15 mouse cellular contexts compared by ENCODE assay signal in genomic region chr4:123427271-123427899, GRCm38 (mm10).
A peak's percentile ranks its signal among the peaks of the same experiment; 100 is the strongest.
DNase-seq lines count a peak whose midpoint lies in the region; ATAC-seq and TF ChIP-seq lines count a peak whose summit lies in the region.
"Had no signal": no experiment of that assay in that cellular context is flagged by ENCODE, and none has a peak within 500 bp of the region (broad histone marks: within the 10 kb centered on the region; RNA-seq: fewer than 3 reads in every experiment).

No protein-coding gene starts in this region.

- no peaks in the 10 kb centered on the region for H3K9me3 ChIP-seq in kidney, embryonic 14.5 days (ENCODE audit: control insufficient read depth, low read length)
- H3K9me3 ChIP-seq in lung, embryonic 15.5 days, result no peaks in the 10 kb centered on the region
- no peaks in the 10 kb centered on the region for H3K9me3 ChIP-seq in embryonic facial prominence, embryonic 15.5 days (replicated peaks)
- H3K9me3 ChIP-seq: midbrain, embryonic 13.5 days; neural tube, embryonic 12.5 days had no signal

- DNase-seq in kidney, adult 9 months, result peak; percentile 46
- DNase-seq in lung, adult 2 months, result no peak
- no peak for DNase-seq in Muller cell, postnatal 12 days (ENCODE audit: inconsistent ontology term)
- DNase-seq: adrenal gland, postnatal 14 days; cerebellum, postnatal 36 days; forebrain, postnatal 0 days; gastrocnemius, postnatal 36 days; lung, postnatal 10 days; thymus, adult 18-20 months had no signal

- no peak overlapping the region for H3K9ac ChIP-seq in kidney, embryonic 14.5 days (ENCODE audit: low read depth, low read length)
- H3K9ac ChIP-seq in lung, embryonic 15.5 days, result no peak overlapping the region
- no peak overlapping the region for H3K9ac ChIP-seq in embryonic facial prominence, embryonic 15.5 days
- H3K9ac ChIP-seq: forebrain, postnatal 0 days; midbrain, embryonic 13.5 days; neural tube, embryonic 12.5 days had no signal

- no peak overlapping the region for H3K4me3 ChIP-seq in kidney, embryonic 14.5 days (ENCODE audit: low read length)
- no peak overlapping the region for H3K4me3 ChIP-seq in lung, embryonic 15.5 days
- H3K4me3 ChIP-seq in lung, adult 2 months (replicated peaks; ENCODE audit: extremely low read depth, low read depth, low read length), result no peak overlapping the region
- H3K4me3 ChIP-seq in embryonic facial prominence, embryonic 15.5 days (replicated peaks), result no peak overlapping the region
- H3K4me3 ChIP-seq in myocyte, result no peak overlapping the region
- H3K4me3 ChIP-seq: midbrain, embryonic 13.5 days; neural tube, embryonic 12.5 days had no signal

- no peak overlapping the region for H3K4me2 ChIP-seq in kidney, embryonic 14.5 days (replicated peaks; ENCODE audit: low read depth, low read length)
- no peak overlapping the region for H3K4me2 ChIP-seq in lung, embryonic 15.5 days
- H3K4me2 ChIP-seq in embryonic facial prominence, embryonic 15.5 days (replicated peaks), result no peak overlapping the region
- H3K4me2 ChIP-seq in myocyte (ENCODE audit: low read depth), result peak overlapping the region; percentile 55
- H3K4me2 ChIP-seq: midbrain, embryonic 13.5 days; neural tube, embryonic 12.5 days had no signal

- H3K79me2 ChIP-seq in myocyte (ENCODE audit: control insufficient read depth, insufficient read depth), result peaks cover 60% of the 10 kb centered on the region

- H3ac ChIP-seq in myocyte (ENCODE audit: control insufficient read depth, insufficient read length), result no peak overlapping the region

- H3K36me3 ChIP-seq in kidney, embryonic 14.5 days (ENCODE audit: control insufficient read depth, insufficient read depth, low read length), result peaks cover 17% of the 10 kb centered on the region
- H3K36me3 ChIP-seq in lung, embryonic 15.5 days, result peaks cover 17% of the 10 kb centered on the region
- H3K36me3 ChIP-seq in embryonic facial prominence, embryonic 15.5 days, result peaks cover 22% of the 10 kb centered on the region
- peaks cover 26% of the 10 kb centered on the region for H3K36me3 ChIP-seq in myocyte (ENCODE audit: control insufficient read depth, insufficient read depth)

- TF ChIP-seq CTCF in lung, adult 2 months (IDR thresholded peaks at IDR 0.05; ENCODE audit: insufficient read depth, low read length), result no peak

- no peaks in the 10 kb centered on the region for H3K27me3 ChIP-seq in kidney, embryonic 14.5 days (ENCODE audit: control insufficient read depth, insufficient read depth, low read length)
- no peaks in the 10 kb centered on the region for H3K27me3 ChIP-seq in lung, embryonic 15.5 days
- H3K27me3 ChIP-seq in embryonic facial prominence, embryonic 15.5 days, result no peaks in the 10 kb centered on the region
- no peaks in the 10 kb centered on the region for H3K27me3 ChIP-seq in myocyte (ENCODE audit: control insufficient read depth, insufficient read depth, insufficient read length)
- H3K27me3 ChIP-seq: midbrain, embryonic 13.5 days; neural tube, embryonic 12.5 days had no signal

- H3K4me1 ChIP-seq in kidney, embryonic 14.5 days (ENCODE audit: control insufficient read depth, insufficient read depth, low read length), result 0 out of 2 replicates have a peak, but pooled peaks cover 3% of the 10 kb centered on the region
- peaks cover 31% of the 10 kb centered on the region for H3K4me1 ChIP-seq in lung, embryonic 15.5 days
- H3K4me1 ChIP-seq in lung, adult 2 months (ENCODE audit: control insufficient read depth, insufficient read depth, low read length), result peaks cover 46% of the 10 kb centered on the region
- peaks cover 13% of the 10 kb centered on the region for H3K4me1 ChIP-seq in embryonic facial prominence, embryonic 15.5 days
- H3K4me1 ChIP-seq: midbrain, embryonic 13.5 days; neural tube, embryonic 12.5 days had no signal

- TF ChIP-seq POLR2A in lung, adult 2 months (IDR thresholded peaks at IDR 0.05; ENCODE audit: borderline replicate concordance, extremely low read depth, low read depth, low read length), result no peak
- TF ChIP-seq POLR2A in myocyte (IDR thresholded peaks at IDR 0.05; ENCODE audit: insufficient read length, low read depth), result no peak

- H3K27ac ChIP-seq in kidney, embryonic 14.5 days (ENCODE audit: low read depth, low read length), result no peak overlapping the region
- H3K27ac ChIP-seq in lung, embryonic 15.5 days, result 0 out of 2 replicates have a peak overlapping the region, but pooled peaks have one; percentile 6
- 0 out of 2 replicates have a peak overlapping the region, but pooled peaks have one; percentile 22 for H3K27ac ChIP-seq in embryonic facial prominence, embryonic 15.5 days (replicated peaks)
- H3K27ac ChIP-seq: midbrain, embryonic 13.5 days; neural tube, embryonic 12.5 days had no signal

- no peak for ATAC-seq in kidney, embryonic 14.5 days (ENCODE audit: low FRiP score, low TSS enrichment)
- no peak for ATAC-seq in lung, embryonic 15.5 days (ENCODE audit: borderline replicate concordance, extremely low read depth, low FRiP score, low TSS enrichment)
- ATAC-seq in embryonic facial prominence, embryonic 15.5 days (ENCODE audit: insufficient number of reproducible peaks, low FRiP score, low TSS enrichment, low read depth), result no peak
- ATAC-seq: forebrain, postnatal 0 days; midbrain, embryonic 13.5 days had no signal

- WGBS in kidney, embryonic 14.5 days, result 79% methylated on average over 9 of the region's 9 CpGs
- 82% methylated on average over 9 of the region's 9 CpGs for WGBS in lung, embryonic 15.5 days
- WGBS in lung, adult 2 months, result 47% methylated on average over 9 of the region's 9 CpGs
- 73% methylated on average over 9 of the region's 9 CpGs for WGBS in embryonic facial prominence, embryonic 15.5 days

TF ChIP-seq in myocyte, 11 proteins besides CTCF, POLR2A, EP300 and RAD21:
- TF ChIP-seq MAX (IDR thresholded peaks at IDR 0.05; ENCODE audit: low read depth), result no peak
- no peak for TF ChIP-seq TCF12 (IDR thresholded peaks at IDR 0.05; ENCODE audit: insufficient read depth, poor library complexity, severe bottlenecking)
- TF ChIP-seq MYOG (IDR thresholded peaks at IDR 0.05; ENCODE audit: control insufficient read depth in 1 of 3, insufficient read depth in 1 of 3, insufficient read length in 2 of 3, low read depth in 2 of 3), result no peak
- no peak for TF ChIP-seq USF1 (IDR thresholded peaks at IDR 0.05; ENCODE audit: low read depth)
- no peak for TF ChIP-seq POLR2AphosphoS2 (IDR thresholded peaks at IDR 0.05; ENCODE audit: insufficient read length, low read depth)
- no peak for TF ChIP-seq CEBPB (IDR thresholded peaks at IDR 0.05; ENCODE audit: insufficient read depth, poor library complexity, severe bottlenecking)
- no peak for TF ChIP-seq MYOD1 (IDR thresholded peaks at IDR 0.05; ENCODE audit: control insufficient read depth in 1 of 3, insufficient read length in 2 of 3, low read depth in 2 of 3)
- no peak for TF ChIP-seq SRF (IDR thresholded peaks at IDR 0.05; ENCODE audit: control insufficient read depth, insufficient read length, low read depth)
- no peak for TF ChIP-seq E2F4 (IDR thresholded peaks at IDR 0.05; ENCODE audit: insufficient read depth)
- no peak for TF ChIP-seq TCF3 (IDR thresholded peaks at IDR 0.05; ENCODE audit: insufficient read length, low read depth)
- TF ChIP-seq REST (IDR thresholded peaks at IDR 0.05; ENCODE audit: insufficient read depth, insufficient read length), result no peak
